Mouse (Mus musculus): ENCODE results near the gene Rpusd4. TPM values are rescaled to one million over a fixed set of nuclear protein-coding genes. Genes with fewer than 3 reads are reported as not detected.
A peak's percentile ranks its signal among the peaks of the same experiment; 100 is the strongest.

Rpusd4 gene
- polyA plus RNA-seq, 1 experiment from 2014 or later: 35.6 TPM

GRCm38 (mm10) chr9:35264509-35264908, 3.2 kb upstream of the Rpusd4 start:
- no peak overlapping the region for H3K27ac ChIP-seq
- no peak overlapping the region for H3K4me3 ChIP-seq
- peaks cover 5% of the 10 kb centered on the region for H3K36me3 ChIP-seq
- no peak for DNase-seq (ENCODE audit: low spot score)
- peaks cover 15% of the 10 kb centered on the region for H3K4me1 ChIP-seq
- H3K9me3 ChIP-seq (replicated peaks): no peaks in the 10 kb centered on the region
- H3K27me3 ChIP-seq (ENCODE audit: low read depth, poor library complexity, severe bottlenecking): no peaks in the 10 kb centered on the region
- WGBS: 83% methylated on average over 3 of the region's 3 CpGs

- Histone ChIP-seq H3K4me1 (peaks cover 15% of the 10 kb centered on the region), H3K36me3 (peaks cover 35% of the 10 kb centered on the region), H3K9me3 (replicated peaks) (no peaks in the 10 kb centered on the region), H3K27me3 (ENCODE audit: low read depth, poor library complexity, severe bottlenecking) (no peaks in the 10 kb centered on the region), H3K27ac (peak overlapping the region; percentile 90), H3K4me3 (peak overlapping the region; percentile 84)
- no peak for DNase-seq (ENCODE audit: low spot score)
- 2% methylated on average over 21 of the region's 21 CpGs for WGBS
Observed at GRCm38 (mm10) chr9:35267976-35268715, 481 bp downstream of the Rpusd4 start.

GRCm38 (mm10) chr9:35277855-35278365, 10.2 kb downstream of the Rpusd4 start:
- H3K27me3 ChIP-seq (ENCODE audit: low read depth, poor library complexity, severe bottlenecking): no peaks in the 10 kb centered on the region
- peaks cover 13% of the 10 kb centered on the region for H3K4me1 ChIP-seq
- H3K9me3 ChIP-seq (replicated peaks): no peaks in the 10 kb centered on the region
- DNase-seq (ENCODE audit: low spot score): no peak
- 83% methylated on average over 3 of the region's 3 CpGs for WGBS
- no peak overlapping the region for H3K4me3 ChIP-seq
- H3K36me3 ChIP-seq: peaks cover 52% of the 10 kb centered on the region
- no peak overlapping the region for H3K27ac ChIP-seq

GRCm38 (mm10) chr9:35278451-35278850, 10.8 kb downstream of the Rpusd4 start:
- Histone ChIP-seq H3K36me3 (peaks cover 46% of the 10 kb centered on the region), H3K4me1 (peaks cover 19% of the 10 kb centered on the region)
- WGBS: 93% methylated on average over 4 of the region's 4 CpGs

GRCm38 (mm10) chr9:35282006-35282850, 14.6 kb downstream of the Rpusd4 start:
- WGBS: 21% methylated on average over 5 of the region's 5 CpGs
- DNase-seq (ENCODE audit: low spot score): peak; percentile 68
- H3K4me3 ChIP-seq: no peak overlapping the region
- H3K36me3 ChIP-seq: peaks cover 13% of the 10 kb centered on the region
- H3K9me3 ChIP-seq (replicated peaks): no peaks in the 10 kb centered on the region
- peak overlapping the region; percentile 77 for H3K27ac ChIP-seq
- peaks cover 28% of the 10 kb centered on the region for H3K4me1 ChIP-seq
- peaks cover 23% of the 10 kb centered on the region; the same call in 1 of the 2 replicates for H3K27me3 ChIP-seq (ENCODE audit: low read depth, poor library complexity, severe bottlenecking)

More at GRCm38 (mm10) chr9:35278451-35278850, 10.8 kb downstream of the Rpusd4 start:
- Histone ChIP-seq H3K4me3 (no peak overlapping the region), H3K27me3 (ENCODE audit: low read depth, poor library complexity, severe bottlenecking) (no peaks in the 10 kb centered on the region), H3K9me3 (replicated peaks) (no peaks in the 10 kb centered on the region), H3K27ac (no peak overlapping the region)
- DNase-seq (ENCODE audit: low spot score): no peak

- H3K27ac ChIP-seq: peak overlapping the region; percentile 77
- DNase-seq (ENCODE audit: low spot score): peak; percentile 56
- peaks cover 32% of the 10 kb centered on the region for H3K4me1 ChIP-seq
- peaks cover 7% of the 10 kb centered on the region for H3K36me3 ChIP-seq
- H3K9me3 ChIP-seq (replicated peaks): no peaks in the 10 kb centered on the region
- peaks cover 29% of the 10 kb centered on the region for H3K27me3 ChIP-seq (ENCODE audit: low read depth, poor library complexity, severe bottlenecking)
- H3K4me3 ChIP-seq: no peak overlapping the region
- 68% methylated on average over 5 of the region's 5 CpGs for WGBS
Observed at GRCm38 (mm10) chr9:35282851-35283200, 15.2 kb downstream of the Rpusd4 start.

GRCm38 (mm10) chr9:35283415-35284069, 15.9 kb downstream of the Rpusd4 start:
- peak; percentile 63 for DNase-seq (ENCODE audit: low spot score)
- WGBS: 23% methylated on average over 13 of the region's 13 CpGs
- peak overlapping the region; percentile 77 for H3K27ac ChIP-seq
- H3K27me3 ChIP-seq (ENCODE audit: low read depth, poor library complexity, severe bottlenecking): peaks cover 36% of the 10 kb centered on the region
- no peaks in the 10 kb centered on the region for H3K9me3 ChIP-seq (replicated peaks)
- H3K4me3 ChIP-seq: no peak overlapping the region
- H3K36me3 ChIP-seq: 0 out of 2 replicates have a peak, but pooled peaks cover under 1% of the 10 kb centered on the region
- peaks cover 39% of the 10 kb centered on the region for H3K4me1 ChIP-seq

GRCm38 (mm10) chr9:35284351-35284750, 16.7 kb downstream of the Rpusd4 start:
- peak overlapping the region; percentile 77 for H3K27ac ChIP-seq
- H3K4me3 ChIP-seq: no peak overlapping the region
- H3K36me3 ChIP-seq: no peaks in the 10 kb centered on the region
- H3K27me3 ChIP-seq (ENCODE audit: low read depth, poor library complexity, severe bottlenecking): peaks cover 39% of the 10 kb centered on the region
- no peak for DNase-seq (ENCODE audit: low spot score)
- peaks cover 48% of the 10 kb centered on the region for H3K4me1 ChIP-seq
- 76% methylated on average over 4 of the region's 4 CpGs for WGBS
- no peaks in the 10 kb centered on the region for H3K9me3 ChIP-seq (replicated peaks)

- H3K36me3 ChIP-seq: no peaks in the 10 kb centered on the region
- WGBS: 93% methylated on average over 3 of the region's 3 CpGs
- no peak overlapping the region for H3K27ac ChIP-seq
- H3K27me3 ChIP-seq (ENCODE audit: low read depth, poor library complexity, severe bottlenecking): peaks cover 39% of the 10 kb centered on the region
- H3K9me3 ChIP-seq (replicated peaks): no peaks in the 10 kb centered on the region
- H3K4me3 ChIP-seq: no peak overlapping the region
- DNase-seq (ENCODE audit: low spot score): peak; percentile 23
- peaks cover 64% of the 10 kb centered on the region for H3K4me1 ChIP-seq
Observed at GRCm38 (mm10) chr9:35286351-35286750, 18.7 kb downstream of the Rpusd4 start.

- Histone ChIP-seq H3K36me3 (no peaks in the 10 kb centered on the region), H3K9me3 (replicated peaks) (no peaks in the 10 kb centered on the region), H3K27me3 (ENCODE audit: low read depth, poor library complexity, severe bottlenecking) (peaks cover 38% of the 10 kb centered on the region), H3K4me1 (peaks cover 52% of the 10 kb centered on the region), H3K4me3 (no peak overlapping the region; the same call in 1 of the 2 replicates), H3K27ac (peak overlapping the region; percentile 42; the same call in 1 of the 2 replicates)
- peak; percentile 57 for DNase-seq (ENCODE audit: low spot score)
- WGBS: 13% methylated on average over 7 of the region's 7 CpGs
Observed at GRCm38 (mm10) chr9:35289992-35290391, 22.3 kb downstream of the Rpusd4 start.

- Histone ChIP-seq H3K27ac (peak overlapping the region; percentile 42; the same call in 1 of the 2 replicates), H3K27me3 (ENCODE audit: low read depth, poor library complexity, severe bottlenecking) (peaks cover 34% of the 10 kb centered on the region)
- WGBS: 95% methylated on average over 3 of the region's 3 CpGs
Observed at GRCm38 (mm10) chr9:35290417-35290816, 22.8 kb downstream of the Rpusd4 start.

GRCm38 (mm10) chr9:35290916-35291315, 23.3 kb downstream of the Rpusd4 start:
- no peak overlapping the region for H3K27ac ChIP-seq
- no peak for DNase-seq (ENCODE audit: low spot score)
- no peaks in the 10 kb centered on the region for H3K36me3 ChIP-seq
- no peak overlapping the region for H3K4me3 ChIP-seq
- H3K27me3 ChIP-seq (ENCODE audit: low read depth, poor library complexity, severe bottlenecking): peaks cover 29% of the 10 kb centered on the region
- no peaks in the 10 kb centered on the region for H3K9me3 ChIP-seq (replicated peaks)
- H3K4me1 ChIP-seq: peaks cover 52% of the 10 kb centered on the region
- 75% methylated on average over 4 of the region's 4 CpGs for WGBS

More at GRCm38 (mm10) chr9:35290417-35290816, 22.8 kb downstream of the Rpusd4 start:
- DNase-seq (ENCODE audit: low spot score): no peak
- Histone ChIP-seq H3K9me3 (replicated peaks) (no peaks in the 10 kb centered on the region), H3K4me3 (no peak overlapping the region), H3K4me1 (peaks cover 52% of the 10 kb centered on the region), H3K36me3 (no peaks in the 10 kb centered on the region)
